Mouse (Mus musculus) G1E (cell line): ENCODE measurements around the gene Rfwd3. TPM values are rescaled to one million over a fixed set of nuclear protein-coding genes. Genes with fewer than 3 reads are reported as not detected.
"Not testable (repeated sequence)": the region's sequence is repeated elsewhere in the genome, so short reads cannot be mapped to it uniquely, and the experiment has no call there.

Experiments
- ATAC-seq: 2 replicates; pipeline ENCODE4 v1.8.0; 2016; ENCODE audit warnings: mild to moderate bottlenecking; ENCODE audit not compliant: insufficient number of reproducible peaks, poor library complexity, low FRiP score, severe bottlenecking; ENCODE audit errors: extremely low read depth
- DNase-seq: peaks from one replicate; pipeline ENCODE4 v3.0.0; 2012; ENCODE audit warnings: low spot score
- H3K27me3 ChIP-seq: 2 replicates; pipeline ENCODE4 v1.6.1; 2012; ENCODE audit warnings: mild to moderate bottlenecking, low read length, inconsistent platforms; ENCODE audit not compliant: insufficient read depth
- H3K36me3 ChIP-seq: replicated peaks from 2 replicates; pipeline ENCODE3; 2012; ENCODE audit warnings: mild to moderate bottlenecking, inconsistent platforms
- H3K4me1 ChIP-seq: 2 replicates; pipeline ENCODE4 v1.6.1; 2012; ENCODE audit warnings: low read depth, low read length, inconsistent platforms, mixed read lengths; ENCODE audit not compliant: insufficient read depth
- H3K4me3 ChIP-seq: 2 replicates; pipeline ENCODE4 v1.5.1; 2012; ENCODE audit warnings: low read depth, mild to moderate bottlenecking, inconsistent platforms, low read length, moderate library complexity, mixed read lengths
- H3K9me3 ChIP-seq: replicated peaks from 2 replicates; pipeline ENCODE4 v1.6.1; 2012; ENCODE audit warnings: inconsistent platforms
- CTCF ChIP-seq: IDR thresholded peaks from 2 replicates; pipeline ENCODE4 v1.5.1; 2012; ENCODE audit warnings: low read depth, low read length, inconsistent platforms, mixed read lengths
- GATA1 ChIP-seq: IDR thresholded peaks from 2 replicates; pipeline ENCODE4 v1.6.1; 2012; ENCODE audit warnings: borderline replicate concordance, low read length, inconsistent platforms, mixed read lengths
- GATA2 ChIP-seq: IDR thresholded peaks from 2 replicates; pipeline ENCODE4 v1.6.1; 2012; ENCODE audit warnings: low read depth, low read length, inconsistent platforms, borderline replicate concordance
- POLR2AphosphoS5 ChIP-seq: IDR thresholded peaks from 2 replicates; pipeline ENCODE4 v1.6.1; 2012; ENCODE audit warnings: low read depth, low read length, inconsistent platforms; ENCODE audit not compliant: insufficient replicate concordance
- TAL1 ChIP-seq: conservative IDR thresholded peaks from 2 replicates; pipeline ENCODE4 v1.6.1; 2012; ENCODE audit warnings: low read depth, low read length, inconsistent platforms, mixed read lengths
- polyA plus RNA-seq: library from polyadenylated mRNA; stranded (reverse); fragments of >175 nt; gene quantifications from 2 replicates; pipeline ENCODE4 v1.2.3, GENCODE M21; 2012
- total RNA-seq, 2 experiments: library from RNA; stranded (forward) in 1 of 2; stranded (reverse) in 1 of 2; fragments of 200-1000 nt in 1 of 2; fragments of >200 nt in 1 of 2; fragmentation: Nextera tagmentation in 1 of 2; gene quantifications; 2 replicates each; pipeline ENCODE4 v1.2.3; 2014 to 2017

Rfwd3 gene
- total and polyA plus RNA-seq, 3 experiments = 4.9 to 83.2 (median 72.0) TPM

DNA sequence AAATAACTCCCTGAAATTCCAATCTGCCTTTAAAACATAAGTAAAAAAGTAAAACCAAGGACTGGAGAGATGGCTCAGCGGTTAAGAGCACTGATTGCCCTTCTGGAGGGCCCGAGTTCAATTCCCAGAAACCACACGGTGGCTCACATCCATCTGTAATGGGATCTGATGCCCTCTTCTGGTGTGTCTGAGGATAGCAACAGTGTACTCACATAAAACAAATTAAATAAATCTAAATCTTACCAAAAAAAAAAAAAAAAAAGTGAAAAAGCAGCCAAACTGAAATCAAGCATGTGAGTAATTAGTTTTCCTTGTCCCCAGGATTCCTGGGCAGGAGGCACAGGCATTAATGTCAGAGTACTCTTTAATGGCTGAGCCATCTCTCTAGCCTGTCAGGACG, 36.7 kb upstream of the Rfwd3 start:
- H3K4me1 ChIP-seq = peaks cover 13% of the 10 kb centered on the region
- DNase-seq (no peak), ATAC-seq (no peak)
- H3K27me3 ChIP-seq = peaks cover 40% of the 10 kb centered on the region
- H3K9me3 ChIP-seq = no peaks in the 10 kb centered on the region
- H3K36me3 ChIP-seq = no peaks in the 10 kb centered on the region
- no peak for TF ChIP-seq TAL1
- no peak for TF ChIP-seq GATA2
- no peak for TF ChIP-seq GATA1
- TF ChIP-seq CTCF = no peak
- no peak for TF ChIP-seq POLR2AphosphoS5
- no peak overlapping the region for H3K4me3 ChIP-seq

DNA sequence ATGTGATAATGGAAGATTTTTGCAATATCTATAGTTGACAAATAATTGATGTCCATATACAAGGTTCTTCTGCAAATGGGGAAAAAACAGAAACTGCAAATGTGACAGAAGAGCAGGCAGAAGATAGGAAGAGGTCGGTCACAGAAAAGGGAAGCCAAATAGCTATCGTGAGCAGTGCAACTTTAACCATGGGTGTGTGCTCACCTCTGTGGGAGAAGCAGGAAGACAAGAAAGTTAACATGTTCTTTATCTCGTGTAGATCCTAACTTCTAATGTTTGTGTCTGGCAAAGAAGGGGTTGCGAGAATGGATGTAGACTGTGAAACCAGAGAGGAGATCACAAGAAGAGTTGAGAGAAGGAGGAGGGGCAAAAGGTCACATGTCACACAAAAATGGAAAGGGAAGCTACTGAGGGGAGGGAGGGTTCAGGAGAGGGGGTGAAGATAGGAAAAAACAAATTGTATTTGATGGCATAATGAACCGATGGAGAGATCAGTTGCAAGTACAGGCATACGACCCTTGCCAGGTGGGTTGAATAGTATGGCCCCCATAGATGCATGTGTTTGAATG, 25.3 kb upstream of the Rfwd3 start:
- TF ChIP-seq TAL1 (no peak), GATA2 (no peak), GATA1 (no peak), POLR2AphosphoS5 (no peak), CTCF (no peak)
- Histone ChIP-seq H3K4me1 (peaks cover 7% of the 10 kb centered on the region; the same call in 1 of the 2 replicates), H3K4me3 (no peak overlapping the region), H3K27me3 (peaks cover 32% of the 10 kb centered on the region), H3K36me3 (no peaks in the 10 kb centered on the region), H3K9me3 (no peaks in the 10 kb centered on the region)
- DNase-seq (no peak), ATAC-seq (no peak)

DNA sequence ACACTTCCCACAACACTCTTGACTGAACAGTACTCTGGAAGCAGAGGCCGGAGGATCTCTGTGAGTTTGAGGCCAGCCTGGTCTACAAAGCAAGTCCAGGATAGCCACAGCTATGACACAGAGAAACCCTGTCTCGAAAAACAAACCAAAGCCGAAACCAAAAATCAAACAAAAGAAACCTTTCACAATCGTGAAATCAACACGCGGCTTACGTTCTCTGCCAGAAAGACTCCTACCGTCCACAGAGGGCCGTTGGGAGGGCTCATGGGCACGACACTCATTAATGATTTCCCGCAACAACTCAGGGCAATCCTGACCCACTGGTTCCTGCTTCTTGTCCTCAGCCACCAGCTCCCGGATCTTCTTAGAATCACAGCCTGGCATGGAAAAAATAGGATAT, 14.7 kb upstream of the Rfwd3 start:
- no peaks in the 10 kb centered on the region for H3K9me3 ChIP-seq
- no peak for DNase-seq
- H3K4me3 ChIP-seq = no peak overlapping the region
- ATAC-seq = no peak
- no peaks in the 10 kb centered on the region for H3K36me3 ChIP-seq
- H3K27me3 ChIP-seq = peaks cover 23% of the 10 kb centered on the region
- no peak for TF ChIP-seq GATA2
- no peak for TF ChIP-seq TAL1
- no peak for TF ChIP-seq CTCF
- TF ChIP-seq GATA1 = no peak
- TF ChIP-seq POLR2AphosphoS5 = no peak
- H3K4me1 ChIP-seq = peaks cover 17% of the 10 kb centered on the region

DNA sequence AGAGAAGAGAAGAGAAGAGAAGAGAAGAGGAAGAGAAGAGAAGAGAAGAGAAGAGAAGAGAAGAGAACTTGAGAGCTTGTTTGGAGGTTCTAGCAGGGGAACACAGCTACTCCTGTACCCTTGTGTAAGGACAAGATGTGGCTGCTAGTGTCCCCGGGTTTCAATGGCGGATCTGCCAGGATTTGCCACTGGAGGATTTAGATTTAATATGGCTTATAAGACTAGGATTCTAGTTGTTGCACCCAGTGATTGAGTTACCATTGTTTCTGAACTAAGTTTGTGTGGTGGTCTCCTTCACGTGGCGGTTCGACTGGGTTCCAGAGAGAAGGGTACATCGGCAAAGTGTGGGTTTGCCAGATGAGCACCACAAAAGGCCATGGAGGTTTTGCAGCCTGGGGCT, 13.9 kb upstream of the Rfwd3 start:
- peaks cover 16% of the 10 kb centered on the region for H3K27me3 ChIP-seq
- H3K4me1 ChIP-seq = peaks cover 17% of the 10 kb centered on the region
- H3K4me3 ChIP-seq, DNase-seq, H3K36me3 ChIP-seq, ATAC-seq, H3K9me3 ChIP-seq: not testable (repeated sequence)

DNA sequence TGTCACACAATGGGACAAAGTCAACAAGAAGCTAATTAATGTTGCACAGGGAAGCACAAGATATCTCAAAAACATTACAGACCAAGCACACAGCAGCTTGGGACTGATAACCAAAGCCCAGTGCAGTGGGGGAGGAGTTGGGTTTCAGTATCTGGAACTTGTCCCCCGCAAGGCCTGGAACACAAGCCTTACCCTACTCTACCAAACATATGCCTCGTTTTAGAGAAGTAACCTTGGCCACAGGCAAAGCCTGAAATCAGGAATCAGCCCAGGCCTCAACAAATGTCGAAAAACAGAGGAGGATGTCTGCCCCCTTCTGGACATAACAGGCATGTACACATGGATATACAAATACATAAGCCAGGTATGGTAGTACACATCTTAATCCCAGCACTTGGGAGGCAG, 12.7 kb upstream of the Rfwd3 start:
- Histone ChIP-seq H3K27me3 (peaks cover 8% of the 10 kb centered on the region), H3K36me3 (no peaks in the 10 kb centered on the region), H3K4me3 (no peak overlapping the region), H3K4me1 (peaks cover 17% of the 10 kb centered on the region), H3K9me3 (no peaks in the 10 kb centered on the region)
- DNase-seq = peak; percentile 19
- TF ChIP-seq POLR2AphosphoS5 (no peak), CTCF (peak; percentile 40), TAL1 (peak; percentile 49)
- peak; percentile 68 for ATAC-seq

DNA sequence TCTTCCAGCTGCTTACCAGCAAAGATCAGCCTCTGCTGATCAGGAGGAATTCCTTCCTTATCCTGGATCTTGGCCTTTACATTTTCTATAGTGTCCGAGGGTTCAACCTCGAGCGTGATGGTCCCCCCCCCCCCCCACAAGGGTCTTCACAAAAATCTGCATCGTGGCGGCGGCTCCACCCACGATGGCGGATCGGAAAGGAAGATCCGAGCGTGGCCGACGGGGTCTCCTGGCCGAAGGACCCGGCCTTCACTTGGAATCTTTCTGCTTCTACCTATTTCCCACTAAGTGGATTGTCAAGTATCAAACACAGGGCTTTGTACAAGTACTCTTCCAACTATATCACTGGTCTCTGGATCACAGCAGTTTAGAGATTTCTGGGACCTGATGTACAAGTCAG, 10.0 kb upstream of the Rfwd3 start:
- not testable (repeated sequence) for DNase-seq, ATAC-seq

DNA sequence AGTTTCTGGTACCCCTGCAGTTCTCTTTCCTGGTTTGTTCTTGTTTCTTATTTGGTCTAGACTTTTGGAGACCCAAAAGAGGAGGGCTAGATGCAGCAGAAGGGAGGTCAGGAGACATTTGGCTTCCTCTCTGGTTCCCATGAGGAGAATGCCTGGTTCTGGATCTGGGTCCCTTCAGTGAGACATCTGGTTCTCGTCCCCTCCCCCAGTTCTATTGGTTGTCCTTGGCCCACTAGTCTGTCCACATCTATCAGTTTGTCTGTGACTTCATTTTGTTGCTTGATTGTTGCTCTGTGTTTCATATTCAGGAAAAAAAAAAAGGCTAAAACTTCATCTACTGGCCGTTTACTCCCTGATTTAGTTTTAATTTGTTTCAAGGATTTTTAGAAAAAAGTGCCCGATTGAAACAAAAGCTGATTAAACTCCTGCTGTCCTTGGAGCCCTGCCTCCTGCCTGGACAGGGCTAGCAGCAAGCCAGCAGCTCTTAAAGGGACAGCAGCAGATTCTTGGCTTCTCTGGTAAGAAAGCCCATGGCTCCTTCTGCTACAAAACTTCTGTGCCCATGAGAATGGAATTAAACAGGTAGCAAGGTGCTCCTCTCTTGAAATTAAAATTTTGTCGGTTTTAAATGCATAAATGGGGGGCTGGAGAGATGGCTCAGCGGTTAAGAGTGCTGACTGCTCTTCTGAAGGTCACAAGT, 5.2 kb upstream of the Rfwd3 start:
- Histone ChIP-seq H3K27me3 (no peaks in the 10 kb centered on the region), H3K9me3 (no peaks in the 10 kb centered on the region), H3K36me3 (no peaks in the 10 kb centered on the region), H3K4me1 (peaks cover 4% of the 10 kb centered on the region), H3K4me3 (no peak overlapping the region)
- DNase-seq = no peak
- no peak for TF ChIP-seq GATA2
- TF ChIP-seq POLR2AphosphoS5 = no peak
- TF ChIP-seq TAL1 = no peak
- no peak for TF ChIP-seq GATA1
- no peak for TF ChIP-seq CTCF
- ATAC-seq = no peak

More for the DNA sequence above, 10.0 kb upstream of the Rfwd3 start:
- H3K36me3 ChIP-seq, H3K9me3 ChIP-seq, H3K27me3 ChIP-seq, H3K4me3 ChIP-seq: not testable (repeated sequence)
- peaks cover 17% of the 10 kb centered on the region for H3K4me1 ChIP-seq
